Mouse (Mus musculus) mesoderm, embryonic 11.5 days (tissue): ENCODE data around the gene Gfra1.

ENCODE experiments used
- DNase-seq: peaks from one replicate; pipeline ENCODE4 v3.0.0-alpha.2; 2012; ENCODE audit warnings: low read depth, low spot score

The Gfra1 gene

GRCm38 (mm10) chr19:58329305-58329704 lies 126.4 kb downstream of the Gfra1 start:
- no peak for DNase-seq

DNA sequence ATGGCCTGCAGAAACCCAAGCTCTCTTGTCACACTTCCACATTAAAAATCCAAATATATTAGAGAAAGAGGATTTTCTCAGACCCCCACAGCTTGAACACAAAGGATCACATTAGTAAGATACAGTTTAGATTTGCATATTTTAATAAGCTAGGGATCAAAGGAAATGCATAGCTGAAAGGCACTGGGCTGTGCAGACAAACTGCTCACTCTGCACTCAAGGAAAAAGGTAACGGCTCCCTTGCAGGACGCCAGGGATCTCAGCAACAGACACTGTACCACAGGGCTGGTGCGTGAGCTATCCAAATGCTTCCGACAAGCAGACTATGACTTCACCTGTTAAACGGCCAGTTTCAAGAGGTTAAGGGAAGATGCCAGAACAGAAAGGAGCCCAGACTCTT lies 127.7 kb downstream of the Gfra1 start:
- DNase-seq = no peak

DNA sequence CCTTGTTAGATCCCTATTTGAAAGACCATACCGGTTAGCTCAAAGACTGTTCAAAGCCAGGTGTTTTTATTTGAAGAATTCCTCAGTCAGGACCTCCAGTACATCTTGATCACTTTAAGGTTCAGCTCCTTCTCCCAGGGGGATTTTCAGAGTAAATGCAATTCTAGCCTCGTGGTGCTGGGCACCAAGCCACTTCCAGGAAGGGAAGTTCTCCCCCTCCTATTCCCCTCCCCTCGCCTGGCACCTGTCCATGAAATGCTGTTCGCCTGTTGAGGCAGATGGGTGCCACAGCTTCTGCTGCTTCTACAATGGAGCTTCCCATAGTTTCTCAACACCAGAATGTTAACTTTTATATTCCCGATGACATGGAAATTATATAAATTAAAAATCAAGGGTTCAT lies 139.2 kb downstream of the Gfra1 start:
- no peak for DNase-seq

DNA sequence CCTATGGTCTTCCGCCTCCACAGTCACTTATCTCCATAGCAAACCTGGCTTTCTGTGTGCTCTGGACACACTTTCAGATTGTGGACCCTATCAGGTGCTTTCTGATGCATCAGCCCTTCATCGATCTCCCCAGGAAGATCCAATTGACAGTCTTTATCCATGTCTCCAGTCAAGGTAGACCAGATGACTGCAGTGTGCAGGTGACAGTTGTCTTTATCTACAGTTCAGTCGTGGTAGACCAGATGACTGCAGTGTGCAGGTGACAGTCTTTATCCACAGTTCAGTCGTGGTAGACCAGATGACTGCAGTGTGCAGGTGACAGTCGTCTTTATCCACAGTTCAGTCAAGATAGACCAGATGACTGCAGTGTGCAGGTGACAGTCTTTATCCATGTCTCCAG lies 140.0 kb downstream of the Gfra1 start:
- DNase-seq = no peak

- DNase-seq = no peak
Measured at GRCm38 (mm10) chr19:58314631-58315030, 141.1 kb downstream of the Gfra1 start.

DNA sequence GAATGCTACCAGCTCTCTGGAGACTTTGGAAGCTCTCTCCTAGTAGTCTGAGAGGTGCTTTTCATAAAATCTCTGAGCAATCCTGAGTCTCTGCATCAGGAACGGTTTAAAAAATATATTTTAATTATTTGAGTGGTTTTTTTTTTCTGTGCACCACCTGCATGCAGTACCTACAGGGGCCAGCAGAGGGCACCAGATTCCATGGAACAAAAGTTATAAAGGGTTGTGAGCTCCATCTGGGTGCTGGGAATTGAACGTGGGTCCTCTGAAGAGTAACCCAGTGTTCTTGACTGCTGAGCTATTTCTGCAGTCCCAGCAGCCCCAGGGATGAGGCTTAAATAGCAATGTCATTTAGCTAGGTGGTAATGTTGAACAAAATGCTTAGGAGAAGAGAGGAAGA lies 141.9 kb downstream of the Gfra1 start:
- no peak for DNase-seq

- no peak for DNase-seq
Measured at GRCm38 (mm10) chr19:58312492-58312891, 143.2 kb downstream of the Gfra1 start.

- no peak for DNase-seq
Measured at GRCm38 (mm10) chr19:58310334-58311315, 145.1 kb downstream of the Gfra1 start.

- peak; percentile 67 for DNase-seq
Measured at GRCm38 (mm10) chr19:58309620-58310275, 146.0 kb downstream of the Gfra1 start.

DNA sequence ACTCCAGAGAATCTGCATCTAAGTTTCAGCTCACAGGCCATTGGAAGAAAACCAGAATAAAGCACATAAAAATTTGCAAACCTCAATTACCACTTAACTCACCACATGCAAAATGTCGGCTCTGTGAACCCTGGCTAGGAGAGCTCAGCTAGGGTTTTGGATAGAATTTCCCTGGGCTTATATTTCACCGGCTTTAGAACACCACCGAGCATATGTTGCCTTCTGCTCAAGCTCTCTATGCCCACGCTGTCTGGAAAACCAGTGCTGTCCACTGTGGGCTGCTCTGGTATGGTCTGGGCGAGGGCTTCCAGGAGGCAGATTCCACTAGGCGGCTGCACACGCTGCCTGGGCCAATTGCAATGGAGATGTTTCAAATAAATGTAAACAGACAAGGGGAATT lies 154.6 kb downstream of the Gfra1 start:
- DNase-seq = no peak

GRCm38 (mm10) chr19:58297926-58298325 lies 157.8 kb downstream of the Gfra1 start:
- DNase-seq = no peak

GRCm38 (mm10) chr19:58296842-58297190 lies 158.9 kb downstream of the Gfra1 start:
- no peak for DNase-seq

GRCm38 (mm10) chr19:58295986-58296841 lies 159.5 kb downstream of the Gfra1 start:
- DNase-seq = no peak

DNA sequence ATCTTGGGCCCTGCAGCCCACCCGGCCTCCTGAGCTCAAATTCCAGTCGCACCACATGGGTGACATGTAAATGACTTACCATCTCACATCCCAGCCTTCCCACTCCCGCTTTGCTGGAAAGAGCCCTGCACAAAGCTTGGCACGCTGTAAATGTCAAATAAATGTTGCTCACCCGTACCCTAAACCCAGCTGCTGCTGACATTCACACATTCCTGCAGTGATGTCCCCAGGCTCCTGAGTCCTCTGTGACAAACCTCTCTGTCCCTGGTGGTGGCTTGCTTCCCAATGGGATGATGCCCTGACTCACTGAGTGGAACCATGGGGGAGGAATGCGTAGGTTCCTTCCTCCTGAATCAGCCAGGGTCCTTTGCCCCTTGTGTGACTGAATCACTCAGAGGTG lies 167.6 kb downstream of the Gfra1 start:
- no peak for DNase-seq

GRCm38 (mm10) chr19:58275281-58275680 lies 180.4 kb downstream of the Gfra1 start:
- no peak for DNase-seq

DNA sequence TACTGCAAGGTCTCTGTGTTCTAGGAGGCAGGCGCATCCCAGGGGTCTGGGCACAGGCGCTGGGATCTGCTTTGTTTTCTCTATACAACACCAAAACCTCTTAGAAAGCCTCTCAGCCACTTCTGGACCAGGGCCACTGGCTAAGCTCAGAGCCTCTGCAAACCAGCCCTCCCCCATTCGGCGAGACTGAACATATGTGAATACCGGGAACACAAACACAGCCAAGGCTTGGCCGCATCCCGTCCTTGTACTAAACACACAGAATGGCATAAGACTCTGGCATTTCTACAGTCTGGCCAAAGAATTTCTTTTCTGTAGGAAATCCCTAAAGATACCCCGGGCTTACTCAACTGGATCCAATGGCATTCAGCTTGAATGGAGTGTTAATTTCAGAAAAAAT lies 183.9 kb downstream of the Gfra1 start:
- DNase-seq = no peak

- DNase-seq = no peak
Measured at GRCm38 (mm10) chr19:58270778-58271177, 184.9 kb downstream of the Gfra1 start.

GRCm38 (mm10) chr19:58268476-58268875 lies 187.2 kb downstream of the Gfra1 start:
- DNase-seq = no peak

GRCm38 (mm10) chr19:58266600-58266999 lies 189.1 kb downstream of the Gfra1 start:
- no peak for DNase-seq

DNA sequence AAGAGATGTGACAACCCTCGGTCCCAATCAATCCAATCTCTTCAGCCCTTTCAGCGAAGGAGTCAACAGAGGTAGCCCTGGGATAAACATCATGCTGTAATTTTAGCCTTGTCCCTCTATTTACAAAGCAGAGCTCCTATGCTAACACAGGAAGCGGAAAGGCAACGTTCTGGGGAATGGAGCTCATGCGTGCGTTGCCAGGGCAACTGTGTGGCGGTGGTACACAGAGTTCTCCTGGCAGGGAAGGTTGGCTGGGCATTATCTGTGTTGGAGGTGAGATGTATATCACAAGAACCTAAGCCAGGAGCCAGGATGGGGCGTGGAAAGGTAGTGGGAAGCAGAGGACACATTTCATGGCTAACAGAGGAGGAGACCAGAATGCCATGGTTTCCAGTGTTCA lies 194.8 kb downstream of the Gfra1 start:
- DNase-seq = no peak

DNA sequence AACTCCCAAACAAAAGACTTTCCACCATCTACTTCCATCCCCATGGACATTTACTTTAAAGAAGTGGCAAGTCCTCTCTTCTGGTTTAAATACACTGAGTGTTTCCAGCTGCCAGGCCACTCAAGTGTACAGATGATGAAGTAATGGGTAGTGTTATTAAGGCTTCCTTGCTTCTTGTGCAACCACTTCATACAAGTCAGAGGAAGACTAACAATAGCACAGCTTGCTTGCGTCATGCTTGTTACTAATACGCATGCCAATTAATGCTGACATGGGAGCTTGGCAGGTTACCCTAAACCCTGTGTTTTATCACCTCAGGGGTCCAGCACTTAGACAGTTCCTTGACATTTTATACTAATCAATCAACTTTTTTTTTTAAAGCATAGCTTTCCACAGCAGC lies 196.5 kb downstream of the Gfra1 start:
- no peak for DNase-seq

GRCm38 (mm10) chr19:58256485-58256884 lies 199.2 kb downstream of the Gfra1 start:
- no peak for DNase-seq
